Mouse (Mus musculus) cerebellum, postnatal 10 days (tissue): Measurements from ENCODE around the gene Tmem119.

ENCODE experiments used
- DNase-seq, 2 experiments: peaks; one replicate each; pipeline ENCODE4 v3.0.0; 2021; ENCODE audit warnings: mixed read lengths in 2 of 2

Tmem119 gene

GRCm38 (mm10) chr5:113755347-113756030 is 44.8 kb downstream of the Tmem119 start:
- DNase-seq = no peak

- no peak for DNase-seq
Observed at GRCm38 (mm10) chr5:113751521-113752157, 48.7 kb downstream of the Tmem119 start.

- DNase-seq = peak; percentile 85 to 90
Observed at GRCm38 (mm10) chr5:113748556-113749331, 51.6 kb downstream of the Tmem119 start.

- peak in 1 of 2 experiments; percentile 42 for DNase-seq
Observed at GRCm38 (mm10) chr5:113747629-113748028, 52.7 kb downstream of the Tmem119 start.
